Mouse (Mus musculus) neural tube, embryonic 15.5 days (tissue): Measurements from ENCODE around the gene Phf21a. TPM values are rescaled to one million over a fixed set of nuclear protein-coding genes. Genes with fewer than 3 reads are reported as not detected.

Source experiments
- microRNA counts: library from miRNA; unstranded; fragments of <30 nt; microRNA quantifications from one replicate; lab custom pipeline; 2016
- microRNA-seq: library from miRNA; unstranded; fragments of <30 nt; microRNA quantifications from one replicate; pipeline ENCODE4, GENCODE M21; 2017
- polyA plus RNA-seq: library from polyadenylated mRNA; unstranded; fragments of >200 nt; fragmentation: Nextera tagmentation; extraction: Ambion mirVana; gene quantifications from 2 replicates; pipeline ENCODE4 v1.2.1, GENCODE M21; 2015

Phf21a gene
- polyA plus RNA-seq, 1 experiment from 2014 or later = 27.8 TPM

MicroRNAs within 50 kb of the gene (microRNA counts, 519-probe panel; counts per million panel counts)
- microRNA mmu-miR-1955 (lab: Ali Mortazavi, UCI) = 3,109 counts per million, percentile 76 among the panel's probes with 10 or more counts

Small RNA genes lying within 50 kb of the gene (microRNA-seq; reads per million reads assigned to microRNA genes)
- gene Mir1955 (9.5 reads per million, percentile 24 among the genes with 10 or more reads in this experiment), gene Mir7000 (not detected)

Other genes starting within 250 kb of the Phf21a start
- 1.4 and 1.5 TPM in 2 replicates for gene Chrm4, start 165.9 kb upstream of the Phf21a start, polyA plus RNA-seq
- 161 and 243 TPM in 2 replicates for gene Mdk, start 160.8 kb upstream of the Phf21a start, polyA plus RNA-seq
- gene Gm9821, start 147.4 kb upstream of the Phf21a start, polyA plus RNA-seq = 0.24 and 0.57 TPM in 2 replicates
- gene Dgkz, start 117.3 kb upstream of the Phf21a start, polyA plus RNA-seq = 34.8 and 45.9 TPM in 2 replicates
- 3.4 and 5.2 TPM in 2 replicates for gene Creb3l1, start 68.6 kb upstream of the Phf21a start, polyA plus RNA-seq